Mouse (Mus musculus): ENCODE results near the gene Nrp1. TPM values are rescaled to one million over a fixed set of nuclear protein-coding genes. Genes with fewer than 3 reads are reported as not detected.

Nrp1 gene
- polyA plus RNA-seq, 1 experiment from 2014 or later = 89.0 TPM

DNA sequence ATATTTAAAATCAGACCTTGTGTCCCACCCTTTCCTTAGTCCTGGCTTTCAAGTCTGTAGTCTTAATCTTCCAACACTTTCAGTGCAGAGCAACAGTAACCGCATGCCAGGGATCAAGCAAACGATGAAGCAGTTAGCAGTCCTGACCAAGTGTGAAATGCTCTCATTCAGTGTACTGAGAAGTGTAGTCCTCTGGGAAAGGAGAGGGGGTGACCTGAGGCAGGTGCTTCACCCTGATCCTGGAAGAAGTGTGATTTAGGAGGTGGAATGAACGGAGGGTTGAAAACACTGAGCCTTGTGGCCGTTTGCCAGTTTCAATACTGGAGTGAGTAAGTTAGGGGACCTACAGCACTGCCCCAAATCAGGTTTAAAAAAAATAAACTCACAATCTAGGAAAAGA lies 119.6 kb downstream of the Nrp1 start:
- Histone ChIP-seq H3K4me2 (no peak overlapping the region), H3K4me1 (no peaks in the 10 kb centered on the region), H3K4me3 (no peak overlapping the region), H3K27ac (no peak overlapping the region), H3K36me3 (replicated peaks) (peaks cover 6% of the 10 kb centered on the region; the same call in 1 of the 2 replicates), H3K9me3 (no peaks in the 10 kb centered on the region), H3K27me3 (replicated peaks) (no peaks in the 10 kb centered on the region), H3K9ac (no peak overlapping the region)
- ATAC-seq (replicated peaks) = no peak
- WGBS = 87% methylated on average over 4 of the region's 4 CpGs

DNA sequence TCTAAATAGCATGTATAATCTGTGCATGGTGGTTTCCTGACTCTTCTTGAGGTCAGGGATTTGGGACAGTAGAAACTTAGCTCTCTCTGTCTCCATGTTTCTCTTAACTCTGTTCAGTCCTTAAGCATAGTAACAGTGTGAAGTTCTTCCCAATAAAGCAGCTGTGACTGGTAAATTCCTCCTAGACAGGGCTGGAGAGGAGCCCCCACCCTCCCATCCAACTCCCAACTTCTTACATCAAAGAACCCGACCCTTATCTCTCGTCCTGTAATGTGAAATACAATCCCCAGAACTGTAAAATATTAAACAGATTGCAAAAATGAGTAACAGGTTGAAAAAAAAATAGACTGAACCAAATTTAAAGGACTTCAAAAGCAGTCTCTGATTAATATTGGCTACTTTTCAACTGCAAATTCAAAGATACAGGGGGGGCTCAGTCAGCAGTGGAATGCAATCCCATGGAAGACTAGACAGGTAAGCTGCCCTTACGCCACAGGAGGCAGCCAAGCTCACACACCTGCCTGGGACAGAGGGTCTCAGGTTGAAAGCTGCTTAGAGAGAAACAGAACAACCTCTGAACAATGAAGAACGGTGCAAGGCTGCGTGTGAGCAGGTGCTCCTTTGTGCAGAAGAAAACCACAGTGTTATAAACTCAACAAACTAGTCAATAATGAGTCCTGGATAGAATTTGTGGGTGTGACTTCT lies 121.1 kb downstream of the Nrp1 start:
- Histone ChIP-seq H3K9ac (no peak overlapping the region), H3K4me2 (no peak overlapping the region), H3K36me3 (replicated peaks) (peaks cover 6% of the 10 kb centered on the region; the same call in 1 of the 2 replicates), H3K4me1 (no peaks in the 10 kb centered on the region), H3K4me3 (no peak overlapping the region), H3K9me3 (no peaks in the 10 kb centered on the region), H3K27me3 (replicated peaks) (no peaks in the 10 kb centered on the region), H3K27ac (no peak overlapping the region)
- 80% methylated on average over 5 of the region's 5 CpGs for WGBS
- ATAC-seq (replicated peaks) = no peak

- no peak overlapping the region for H3K4me2 ChIP-seq
- no peak for ATAC-seq (replicated peaks)
- H3K9me3 ChIP-seq = no peaks in the 10 kb centered on the region
- H3K27me3 ChIP-seq (replicated peaks) = no peaks in the 10 kb centered on the region
- H3K4me3 ChIP-seq = no peak overlapping the region
- 90% methylated on average over 8 of the region's 8 CpGs for WGBS
- no peak overlapping the region for H3K9ac ChIP-seq
- peaks cover 6% of the 10 kb centered on the region; the same call in 1 of the 2 replicates for H3K36me3 ChIP-seq (replicated peaks)
- H3K4me1 ChIP-seq = no peaks in the 10 kb centered on the region
- no peak overlapping the region for H3K27ac ChIP-seq
These were observed 122.7 kb downstream of the Nrp1 start for GRCm38 (mm10) chr8:128480896-128481665.

- H3K4me1 ChIP-seq = peaks cover 4% of the 10 kb centered on the region; the same call in 1 of the 2 replicates
- 82% methylated on average over 3 of the region's 3 CpGs for WGBS
- no peak overlapping the region for H3K4me3 ChIP-seq
These were observed 124.9 kb downstream of the Nrp1 start for GRCm38 (mm10) chr8:128483344-128483743.

DNA sequence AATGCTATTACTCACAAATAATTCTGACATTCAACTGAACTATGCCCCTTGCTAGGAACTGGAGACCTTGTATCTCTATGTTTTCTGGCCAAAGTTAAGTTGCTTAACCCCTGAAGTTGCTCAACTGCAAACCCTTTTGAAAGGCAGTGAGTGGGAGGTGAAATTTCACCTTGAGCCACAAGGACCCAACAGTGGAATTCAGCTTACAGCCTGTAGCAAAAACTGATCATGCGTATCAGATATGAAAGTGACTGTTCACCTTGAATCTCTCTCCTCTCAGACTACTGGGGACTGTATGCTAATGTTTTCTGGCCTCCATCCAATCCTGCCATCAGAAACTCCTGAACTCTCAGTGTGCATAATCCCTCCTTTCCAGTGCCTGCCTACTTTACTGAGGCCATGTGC lies 126.3 kb downstream of the Nrp1 start:
- Histone ChIP-seq H3K27me3 (replicated peaks) (no peaks in the 10 kb centered on the region), H3K9me3 (no peaks in the 10 kb centered on the region), H3K27ac (no peak overlapping the region), H3K4me3 (no peak overlapping the region), H3K36me3 (replicated peaks) (peaks cover 6% of the 10 kb centered on the region; the same call in 1 of the 2 replicates), H3K4me1 (peaks cover 4% of the 10 kb centered on the region; the same call in 1 of the 2 replicates), H3K9ac (no peak overlapping the region), H3K4me2 (no peak overlapping the region)
- WGBS = 79% methylated on average over 1 of the region's 1 CpGs
- no peak for ATAC-seq (replicated peaks)

More at GRCm38 (mm10) chr8:128483344-128483743, 124.9 kb downstream of the Nrp1 start:
- Histone ChIP-seq H3K4me2 (no peak overlapping the region), H3K9me3 (no peaks in the 10 kb centered on the region), H3K27me3 (replicated peaks) (no peaks in the 10 kb centered on the region), H3K9ac (no peak overlapping the region), H3K36me3 (replicated peaks) (peaks cover 6% of the 10 kb centered on the region; the same call in 1 of the 2 replicates), H3K27ac (no peak overlapping the region)
- ATAC-seq (replicated peaks) = no peak

GRCm38 (mm10) chr8:128486043-128486442 lies 127.6 kb downstream of the Nrp1 start:
- Histone ChIP-seq H3K9me3 (no peaks in the 10 kb centered on the region), H3K9ac (no peak overlapping the region), H3K4me2 (no peak overlapping the region), H3K27ac (no peak overlapping the region), H3K4me1 (peaks cover 4% of the 10 kb centered on the region; the same call in 1 of the 2 replicates), H3K36me3 (replicated peaks) (peaks cover 6% of the 10 kb centered on the region; the same call in 1 of the 2 replicates), H3K4me3 (no peak overlapping the region), H3K27me3 (replicated peaks) (no peaks in the 10 kb centered on the region)
- no peak for ATAC-seq (replicated peaks)
- 71% methylated on average over 2 of the region's 2 CpGs for WGBS

DNA sequence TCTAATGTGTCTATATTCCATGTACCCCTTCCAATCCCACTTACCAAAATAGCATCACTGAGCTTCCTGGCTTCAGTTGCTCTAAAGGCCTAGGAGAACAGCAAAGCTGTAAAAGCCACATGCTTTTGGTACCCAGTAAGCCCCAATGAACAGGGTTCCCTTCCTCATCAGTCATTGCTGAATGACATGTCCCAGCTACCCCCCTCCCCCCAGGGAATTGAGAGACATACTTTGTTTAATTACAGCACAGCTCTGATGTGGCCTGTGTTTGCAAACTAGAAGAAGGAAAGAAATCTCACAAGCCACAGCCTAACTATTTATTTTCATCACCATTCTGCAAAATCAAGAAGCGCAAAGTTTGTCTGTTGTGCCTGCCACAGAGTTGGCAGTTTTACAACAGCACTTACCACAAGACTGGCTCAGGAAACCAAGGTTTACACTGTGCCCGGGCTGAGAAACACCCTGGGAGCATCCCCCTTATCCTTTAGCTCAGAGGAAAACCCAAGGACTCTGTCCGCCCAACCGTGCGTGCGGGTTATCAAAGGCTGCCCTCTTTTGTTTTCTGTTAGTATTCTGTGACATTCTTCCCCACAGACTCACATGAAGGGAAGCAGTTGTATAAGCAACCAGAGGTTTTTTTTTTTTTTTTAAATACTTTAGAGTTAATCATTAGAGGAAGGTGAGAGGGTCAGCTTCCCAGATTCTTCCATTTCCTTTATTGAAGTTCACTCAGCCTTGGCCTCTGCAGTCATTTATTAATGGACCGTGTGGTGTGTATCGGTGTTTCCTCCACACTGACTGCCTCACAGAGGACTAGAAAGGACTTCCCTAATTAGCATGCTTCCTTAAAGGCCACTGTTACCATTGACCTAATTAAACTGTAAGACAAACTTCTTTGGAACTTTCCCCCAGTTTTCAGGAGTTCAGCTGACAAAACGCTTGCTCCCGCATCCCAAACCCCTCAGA lies 129.8 kb downstream of the Nrp1 start:
- H3K9me3 ChIP-seq = no peaks in the 10 kb centered on the region
- H3K9ac ChIP-seq = no peak overlapping the region
- H3K27ac ChIP-seq = no peak overlapping the region
- WGBS = 22% methylated on average over 10 of the region's 10 CpGs
- ATAC-seq (replicated peaks) = no peak
- peaks cover 4% of the 10 kb centered on the region; the same call in 1 of the 2 replicates for H3K4me1 ChIP-seq
- H3K4me2 ChIP-seq = no peak overlapping the region
- H3K27me3 ChIP-seq (replicated peaks) = no peaks in the 10 kb centered on the region
- H3K4me3 ChIP-seq = no peak overlapping the region
- H3K36me3 ChIP-seq (replicated peaks) = no peaks in the 10 kb centered on the region

DNA sequence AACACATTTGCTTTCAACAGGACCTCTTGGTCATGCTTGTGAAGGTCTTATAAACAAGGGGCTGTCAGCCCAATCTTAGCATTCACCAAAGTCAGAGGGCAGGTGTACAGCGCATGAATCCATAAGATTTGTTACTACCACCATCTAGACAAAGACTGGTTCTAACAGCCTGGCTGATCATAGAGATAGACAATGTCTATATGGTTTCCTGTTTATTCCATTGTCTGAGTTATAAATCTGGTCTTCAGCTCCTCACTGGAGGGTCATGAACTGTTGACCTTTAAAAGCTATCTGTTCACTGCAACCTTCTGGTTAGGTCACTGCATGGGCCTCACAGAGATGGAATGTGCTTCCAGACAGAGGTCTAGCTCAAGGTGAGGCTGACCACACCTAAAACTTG lies 130.9 kb downstream of the Nrp1 start:
- Histone ChIP-seq H3K9ac (no peak overlapping the region), H3K27ac (no peak overlapping the region), H3K27me3 (replicated peaks) (no peaks in the 10 kb centered on the region), H3K36me3 (replicated peaks) (0 out of 2 replicates have a peak, but pooled peaks cover 3% of the 10 kb centered on the region), H3K4me2 (no peak overlapping the region), H3K4me3 (no peak overlapping the region), H3K4me1 (peaks cover 4% of the 10 kb centered on the region; the same call in 1 of the 2 replicates), H3K9me3 (no peaks in the 10 kb centered on the region)
- 98% methylated on average over 1 of the region's 1 CpGs for WGBS
- ATAC-seq (replicated peaks) = no peak

GRCm38 (mm10) chr8:128491126-128492067 lies 133.0 kb downstream of the Nrp1 start:
- Histone ChIP-seq H3K4me2 (no peak overlapping the region), H3K9me3 (no peaks in the 10 kb centered on the region), H3K4me3 (no peak overlapping the region), H3K36me3 (replicated peaks) (0 out of 2 replicates have a peak, but pooled peaks cover 3% of the 10 kb centered on the region), H3K27me3 (replicated peaks) (no peaks in the 10 kb centered on the region), H3K9ac (no peak overlapping the region), H3K4me1 (peaks cover 4% of the 10 kb centered on the region; the same call in 1 of the 2 replicates), H3K27ac (no peak overlapping the region)
- ATAC-seq (replicated peaks) = peak; percentile 89
- WGBS = 49% methylated on average over 5 of the region's 5 CpGs

GRCm38 (mm10) chr8:128493801-128494200 lies 135.4 kb downstream of the Nrp1 start:
- Histone ChIP-seq H3K36me3 (replicated peaks) (0 out of 2 replicates have a peak, but pooled peaks cover 3% of the 10 kb centered on the region), H3K4me2 (no peak overlapping the region), H3K27me3 (replicated peaks) (no peaks in the 10 kb centered on the region), H3K4me1 (no peaks in the 10 kb centered on the region), H3K27ac (no peak overlapping the region), H3K4me3 (no peak overlapping the region), H3K9ac (no peak overlapping the region), H3K9me3 (no peaks in the 10 kb centered on the region)
- ATAC-seq (replicated peaks) = no peak
- 90% methylated on average over 3 of the region's 3 CpGs for WGBS

DNA sequence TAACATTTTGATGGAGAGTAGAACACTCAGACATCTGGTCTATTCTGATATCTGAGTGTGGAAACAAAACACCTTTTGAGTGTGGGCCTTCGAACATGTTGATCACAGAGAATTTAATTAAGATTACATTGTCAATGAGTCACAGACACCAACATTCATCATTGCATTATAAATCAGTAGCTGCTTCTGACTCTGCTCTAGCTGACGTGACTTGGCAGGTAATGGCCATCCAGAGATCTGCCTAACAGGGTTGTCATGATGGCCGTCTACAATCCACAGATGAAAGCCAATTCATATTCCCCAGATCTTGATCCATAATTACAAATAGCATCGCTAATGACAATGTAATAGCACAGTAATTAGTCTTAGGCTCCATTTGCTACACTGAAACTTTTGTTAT lies 140.4 kb downstream of the Nrp1 start:
- ATAC-seq (replicated peaks) = no peak
- 86% methylated on average over 4 of the region's 4 CpGs for WGBS
- no peaks in the 10 kb centered on the region for H3K9me3 ChIP-seq
- no peaks in the 10 kb centered on the region for H3K27me3 ChIP-seq (replicated peaks)
- no peak overlapping the region for H3K4me2 ChIP-seq
- peaks cover 3% of the 10 kb centered on the region; the same call in 1 of the 2 replicates for H3K36me3 ChIP-seq (replicated peaks)
- H3K27ac ChIP-seq = no peak overlapping the region
- H3K9ac ChIP-seq = no peak overlapping the region
- no peak overlapping the region for H3K4me3 ChIP-seq
- no peaks in the 10 kb centered on the region for H3K4me1 ChIP-seq
